Mouse (Mus musculus): Measurements from ENCODE around the gene Armt1. TPM values are rescaled to one million over a fixed set of nuclear protein-coding genes. Genes with fewer than 3 reads are reported as not detected.
A peak's percentile ranks its signal among the peaks of the same experiment; 100 is the strongest.

Gene Armt1
- polyA plus RNA-seq, 1 experiment, result 7.2 TPM

GRCm38 (mm10) chr10:4391076-4391475, 41.2 kb upstream of the Armt1 start:
- Histone ChIP-seq H3K4me1 (ENCODE audit: control insufficient read depth, insufficient read depth, low read length) (peaks cover 27% of the 10 kb centered on the region), H3K4me3 (replicated peaks; ENCODE audit: extremely low read depth, low read depth, low read length) (no peak overlapping the region)
- TF ChIP-seq POLR2A (IDR thresholded peaks at IDR 0.05; ENCODE audit: borderline replicate concordance, extremely low read depth, low read depth, low read length) (no peak), CTCF (IDR thresholded peaks at IDR 0.05; ENCODE audit: insufficient read depth, low read length) (no peak)
- DNase-seq, result no peak
- 49% methylated on average over 5 of the region's 5 CpGs for WGBS

DNA sequence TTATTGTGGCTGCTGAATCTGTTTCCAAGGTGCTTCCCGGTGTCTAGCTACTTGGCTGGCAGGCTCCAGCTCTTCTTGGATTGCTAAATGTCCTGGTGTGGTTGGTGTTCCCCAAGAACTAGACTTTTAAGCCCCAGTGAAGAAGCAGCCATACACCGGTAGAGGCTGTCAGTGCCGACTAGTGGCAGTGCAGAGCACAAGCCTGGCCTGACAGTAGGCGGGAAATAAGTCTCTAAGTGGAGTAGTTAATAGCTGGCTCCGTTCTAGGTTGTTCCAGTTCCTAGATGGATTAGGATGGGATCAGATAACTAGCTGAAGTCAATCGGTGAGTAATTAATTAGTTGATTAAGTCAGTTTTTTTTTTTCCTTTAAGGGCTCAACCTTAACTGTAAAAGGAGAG, 40.4 kb upstream of the Armt1 start:
- no peak overlapping the region for H3K4me3 ChIP-seq (replicated peaks; ENCODE audit: extremely low read depth, low read depth, low read length)
- 16% methylated on average over 6 of the region's 6 CpGs for WGBS
- peaks cover 27% of the 10 kb centered on the region for H3K4me1 ChIP-seq (ENCODE audit: control insufficient read depth, insufficient read depth, low read length)
- peak; percentile 34 for DNase-seq
- TF ChIP-seq POLR2A (IDR thresholded peaks at IDR 0.05; ENCODE audit: borderline replicate concordance, extremely low read depth, low read depth, low read length), result no peak
- TF ChIP-seq CTCF (IDR thresholded peaks at IDR 0.05; ENCODE audit: insufficient read depth, low read length), result peak; percentile 64

DNA sequence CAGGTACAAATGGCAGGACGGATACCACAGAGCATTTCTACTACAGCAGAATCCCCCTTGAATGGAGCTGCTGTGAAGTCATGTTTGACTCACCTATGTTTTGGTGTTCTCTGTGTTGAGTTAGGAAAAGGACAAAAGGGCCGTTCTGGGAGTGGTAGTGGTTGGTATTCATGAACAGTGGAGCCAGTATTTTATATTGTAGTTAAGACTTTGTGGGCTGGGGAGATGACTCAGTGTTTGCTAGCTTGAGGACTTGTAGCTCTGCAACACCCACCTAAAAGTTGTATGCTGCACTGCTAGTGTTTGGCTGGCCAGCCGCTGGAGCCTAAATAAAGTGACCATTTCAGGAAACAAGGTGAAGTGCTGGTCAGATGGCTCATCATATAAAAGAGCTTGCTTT, 36.9 kb upstream of the Armt1 start:
- DNase-seq, result no peak
- Histone ChIP-seq H3K4me3 (replicated peaks; ENCODE audit: extremely low read depth, low read depth, low read length) (no peak overlapping the region), H3K4me1 (ENCODE audit: control insufficient read depth, insufficient read depth, low read length) (peaks cover 16% of the 10 kb centered on the region)
- TF ChIP-seq CTCF (IDR thresholded peaks at IDR 0.05; ENCODE audit: insufficient read depth, low read length) (no peak), POLR2A (IDR thresholded peaks at IDR 0.05; ENCODE audit: borderline replicate concordance, extremely low read depth, low read depth, low read length) (no peak)
- WGBS, result 66% methylated on average over 3 of the region's 3 CpGs

DNA sequence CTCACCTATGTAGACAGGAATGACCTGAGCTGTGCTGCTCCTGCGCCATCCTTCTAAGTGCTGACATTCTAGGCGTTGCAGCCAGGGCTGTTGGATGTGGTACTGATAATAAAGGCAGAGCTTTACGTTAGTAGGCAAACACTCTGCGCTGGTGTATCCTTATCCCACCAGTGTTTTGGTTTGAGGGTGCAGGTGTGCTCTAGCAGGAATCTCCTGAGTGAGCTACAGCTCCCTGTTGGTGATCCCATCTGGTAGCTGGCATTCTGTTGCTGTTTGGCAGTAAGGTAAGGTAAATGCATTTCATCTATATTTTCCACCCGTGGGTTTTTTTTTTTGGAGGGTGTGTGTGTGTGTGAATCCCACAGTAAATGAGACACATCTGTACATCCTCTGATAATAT, 34.2 kb upstream of the Armt1 start:
- WGBS, result 79% methylated on average over 5 of the region's 5 CpGs
- TF ChIP-seq CTCF (IDR thresholded peaks at IDR 0.05; ENCODE audit: insufficient read depth, low read length), result no peak
- TF ChIP-seq POLR2A (IDR thresholded peaks at IDR 0.05; ENCODE audit: borderline replicate concordance, extremely low read depth, low read depth, low read length), result no peak
- H3K4me1 ChIP-seq (ENCODE audit: control insufficient read depth, insufficient read depth, low read length), result peaks cover 6% of the 10 kb centered on the region
- H3K4me3 ChIP-seq (replicated peaks; ENCODE audit: extremely low read depth, low read depth, low read length), result no peak overlapping the region
- no peak for DNase-seq

- TF ChIP-seq CTCF (IDR thresholded peaks at IDR 0.05; ENCODE audit: insufficient read depth, low read length) (peak; percentile 48), POLR2A (IDR thresholded peaks at IDR 0.05; ENCODE audit: borderline replicate concordance, extremely low read depth, low read depth, low read length) (no peak)
- no peak overlapping the region for H3K4me3 ChIP-seq (replicated peaks; ENCODE audit: extremely low read depth, low read depth, low read length)
- DNase-seq, result no peak
- H3K4me1 ChIP-seq (ENCODE audit: control insufficient read depth, insufficient read depth, low read length), result no peaks in the 10 kb centered on the region
- WGBS, result 54% methylated on average over 5 of the region's 5 CpGs
Measured at GRCm38 (mm10) chr10:4404895-4405491, 27.3 kb upstream of the Armt1 start.

DNA sequence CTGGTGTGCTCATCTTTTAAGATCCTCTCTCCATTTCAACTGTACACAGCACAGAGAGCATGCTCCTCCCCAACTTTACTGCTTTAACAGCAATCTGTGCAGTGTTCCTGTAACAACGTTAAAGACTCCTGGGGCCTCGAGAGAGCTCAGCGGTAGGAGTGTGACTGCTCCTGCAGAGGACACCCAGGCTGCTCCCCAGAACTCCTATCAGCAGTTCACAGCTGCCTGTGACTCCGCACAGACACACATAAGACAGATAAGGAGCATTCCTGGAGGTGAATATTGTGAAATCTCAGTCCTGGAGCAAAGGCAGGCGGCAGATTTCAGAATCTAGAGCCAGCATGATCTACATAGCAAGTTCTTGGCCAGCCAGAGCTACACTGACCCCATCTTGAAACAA, 26.8 kb upstream of the Armt1 start:
- Histone ChIP-seq H3K4me3 (replicated peaks; ENCODE audit: extremely low read depth, low read depth, low read length) (no peak overlapping the region), H3K4me1 (ENCODE audit: control insufficient read depth, insufficient read depth, low read length) (no peaks in the 10 kb centered on the region)
- DNase-seq, result no peak
- WGBS, result 83% methylated on average over 5 of the region's 5 CpGs
- TF ChIP-seq CTCF (IDR thresholded peaks at IDR 0.05; ENCODE audit: insufficient read depth, low read length), result no peak
- no peak for TF ChIP-seq POLR2A (IDR thresholded peaks at IDR 0.05; ENCODE audit: borderline replicate concordance, extremely low read depth, low read depth, low read length)

DNA sequence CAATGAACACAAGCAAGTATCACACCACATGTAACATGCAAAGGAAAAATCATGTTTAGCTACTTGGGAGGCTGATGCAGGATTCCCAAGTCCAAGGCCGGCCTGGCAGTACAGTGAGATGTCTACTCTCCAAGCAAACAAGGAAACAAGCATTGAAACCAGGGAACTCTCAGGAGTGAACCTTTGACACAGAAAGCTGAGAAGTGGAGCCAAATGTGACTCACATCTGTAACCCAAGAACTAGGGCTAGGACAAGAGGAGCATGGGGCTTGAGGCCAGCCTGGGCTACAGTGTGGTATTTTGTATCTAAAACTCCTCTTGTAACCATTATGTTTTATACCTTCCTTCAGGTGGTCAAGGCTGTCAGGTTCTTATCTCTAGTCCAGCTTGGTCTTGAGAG, 25.1 kb upstream of the Armt1 start:
- TF ChIP-seq CTCF (IDR thresholded peaks at IDR 0.05; ENCODE audit: insufficient read depth, low read length) (no peak), POLR2A (IDR thresholded peaks at IDR 0.05; ENCODE audit: borderline replicate concordance, extremely low read depth, low read depth, low read length) (no peak)
- H3K4me3 ChIP-seq (replicated peaks; ENCODE audit: extremely low read depth, low read depth, low read length), result no peak overlapping the region
- H3K4me1 ChIP-seq (ENCODE audit: control insufficient read depth, insufficient read depth, low read length), result no peaks in the 10 kb centered on the region
- DNase-seq, result no peak
- WGBS, result 94% methylated on average over 1 of the region's 1 CpGs

DNA sequence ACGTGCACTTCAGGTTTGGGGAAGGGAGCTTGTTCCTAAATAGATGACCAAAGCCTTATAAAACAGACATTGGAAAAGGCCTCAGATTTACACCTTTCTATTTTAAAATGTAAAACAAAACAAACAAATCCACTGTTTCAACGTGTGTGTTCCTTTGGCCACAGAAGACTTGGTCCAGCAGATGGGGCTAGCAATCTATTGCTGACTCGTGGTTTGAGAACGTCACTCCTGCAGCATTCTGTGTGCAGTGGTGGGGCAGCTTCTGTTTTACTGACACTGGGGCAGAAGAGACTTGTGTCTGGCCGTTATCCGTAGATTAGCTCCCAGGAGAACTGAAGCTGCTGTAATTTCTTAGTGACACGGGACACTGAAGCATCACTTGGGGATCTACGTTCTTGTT, 7.0 kb upstream of the Armt1 start:
- Histone ChIP-seq H3K4me3 (replicated peaks; ENCODE audit: extremely low read depth, low read depth, low read length) (no peak overlapping the region), H3K4me1 (ENCODE audit: control insufficient read depth, insufficient read depth, low read length) (no peaks in the 10 kb centered on the region)
- WGBS, result 71% methylated on average over 8 of the region's 8 CpGs
- TF ChIP-seq CTCF (IDR thresholded peaks at IDR 0.05; ENCODE audit: insufficient read depth, low read length) (no peak), POLR2A (IDR thresholded peaks at IDR 0.05; ENCODE audit: borderline replicate concordance, extremely low read depth, low read depth, low read length) (no peak)
- DNase-seq, result no peak

DNA sequence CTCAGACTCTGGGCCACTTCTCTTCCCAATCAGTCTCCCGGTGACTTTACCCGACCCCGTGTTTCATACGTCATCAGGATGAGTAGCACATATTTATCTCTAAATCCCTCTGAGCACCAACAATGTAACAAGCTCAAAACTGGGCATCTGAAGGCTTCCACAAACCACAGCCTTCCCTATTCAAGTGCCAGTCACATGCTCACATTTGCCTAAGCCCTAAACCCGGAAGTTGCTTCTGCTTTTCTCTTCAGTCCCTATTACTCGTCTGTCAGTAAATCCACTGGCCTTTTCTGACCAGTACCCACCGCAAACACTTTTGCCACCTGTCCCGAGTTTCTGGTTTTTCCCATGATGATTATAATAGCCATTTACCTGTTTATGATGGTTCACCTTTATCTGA, 1.9 kb upstream of the Armt1 start:
- WGBS, result 81% methylated on average over 8 of the region's 8 CpGs
- Histone ChIP-seq H3K4me1 (ENCODE audit: control insufficient read depth, insufficient read depth, low read length) (0 out of 2 replicates have a peak, but pooled peaks cover 4% of the 10 kb centered on the region), H3K4me3 (replicated peaks; ENCODE audit: extremely low read depth, low read depth, low read length) (no peak overlapping the region)
- DNase-seq, result no peak
- TF ChIP-seq CTCF (IDR thresholded peaks at IDR 0.05; ENCODE audit: insufficient read depth, low read length) (no peak), POLR2A (IDR thresholded peaks at IDR 0.05; ENCODE audit: borderline replicate concordance, extremely low read depth, low read depth, low read length) (no peak)

GRCm38 (mm10) chr10:4430826-4431225, 1.4 kb upstream of the Armt1 start:
- Histone ChIP-seq H3K4me1 (ENCODE audit: control insufficient read depth, insufficient read depth, low read length) (0 out of 2 replicates have a peak, but pooled peaks cover 4% of the 10 kb centered on the region), H3K4me3 (replicated peaks; ENCODE audit: extremely low read depth, low read depth, low read length) (no peak overlapping the region)
- DNase-seq, result no peak
- TF ChIP-seq POLR2A (IDR thresholded peaks at IDR 0.05; ENCODE audit: borderline replicate concordance, extremely low read depth, low read depth, low read length) (no peak), CTCF (IDR thresholded peaks at IDR 0.05; ENCODE audit: insufficient read depth, low read length) (no peak)
- whole genome bisulfite sequencing, result 87% methylated on average over 3 of the region's 3 CpGs

Measured in lung, adult 2 months (tissue).